Mouse (Mus musculus): Measurements from ENCODE around the gene Ubtd2.
"Not testable (repeated sequence)": the region's sequence is repeated elsewhere in the genome, so short reads cannot be mapped to it uniquely, and the experiment has no call there.

Ubtd2 gene

GRCm38 (mm10) chr11:32464282-32464681 lies 9.1 kb downstream of the Ubtd2 start:
- DNase-seq (ENCODE audit: low read depth, low spot score): no peak

- no peak for DNase-seq (ENCODE audit: low read depth, low spot score)
Observed at GRCm38 (mm10) chr11:32471925-32472324, 16.8 kb downstream of the Ubtd2 start.

GRCm38 (mm10) chr11:32474725-32475124 lies 19.6 kb downstream of the Ubtd2 start:
- no peak for DNase-seq (ENCODE audit: low read depth, low spot score)

GRCm38 (mm10) chr11:32475487-32476236 lies 20.5 kb downstream of the Ubtd2 start:
- no peak for DNase-seq (ENCODE audit: low read depth, low spot score)

GRCm38 (mm10) chr11:32481525-32481924 lies 26.4 kb downstream of the Ubtd2 start:
- DNase-seq (ENCODE audit: low read depth, low spot score): no peak

GRCm38 (mm10) chr11:32485290-32485689 lies 30.1 kb downstream of the Ubtd2 start:
- peak; percentile 12 for DNase-seq (ENCODE audit: low read depth, low spot score)

GRCm38 (mm10) chr11:32486621-32487020 lies 31.5 kb downstream of the Ubtd2 start:
- DNase-seq (ENCODE audit: low read depth, low spot score): no peak

GRCm38 (mm10) chr11:32487501-32487900 lies 32.3 kb downstream of the Ubtd2 start:
- DNase-seq (ENCODE audit: low read depth, low spot score): peak; percentile 42

GRCm38 (mm10) chr11:32488344-32488743 lies 33.2 kb downstream of the Ubtd2 start:
- no peak for DNase-seq (ENCODE audit: low read depth, low spot score)

GRCm38 (mm10) chr11:32488808-32489670 lies 33.9 kb downstream of the Ubtd2 start:
- DNase-seq (ENCODE audit: low read depth, low spot score): no peak

GRCm38 (mm10) chr11:32491079-32491478 lies 35.9 kb downstream of the Ubtd2 start:
- DNase-seq (ENCODE audit: low read depth, low spot score): no peak

GRCm38 (mm10) chr11:32493312-32493711 lies 38.1 kb downstream of the Ubtd2 start:
- no peak for DNase-seq (ENCODE audit: low read depth, low spot score)

- DNase-seq (ENCODE audit: low read depth, low spot score): no peak
Observed at GRCm38 (mm10) chr11:32495283-32495682, 40.1 kb downstream of the Ubtd2 start.

GRCm38 (mm10) chr11:32498757-32499535 lies 43.8 kb downstream of the Ubtd2 start:
- no peak for DNase-seq (ENCODE audit: low read depth, low spot score)

- no peak for DNase-seq (ENCODE audit: low read depth, low spot score)
Observed at GRCm38 (mm10) chr11:32499931-32500330, 44.8 kb downstream of the Ubtd2 start.

- DNase-seq (ENCODE audit: low read depth, low spot score): no peak
Observed at GRCm38 (mm10) chr11:32503711-32504110, 48.5 kb downstream of the Ubtd2 start.

GRCm38 (mm10) chr11:32505091-32505739 lies 50.0 kb downstream of the Ubtd2 start:
- DNase-seq (ENCODE audit: low read depth, low spot score): no peak

- DNase-seq (ENCODE audit: low read depth, low spot score): peak; percentile 43
Observed at GRCm38 (mm10) chr11:32510930-32511329, 55.8 kb downstream of the Ubtd2 start.

GRCm38 (mm10) chr11:32514853-32515252 lies 59.7 kb downstream of the Ubtd2 start:
- DNase-seq (ENCODE audit: low read depth, low spot score): not testable (repeated sequence)

GRCm38 (mm10) chr11:32516091-32516490 lies 60.9 kb downstream of the Ubtd2 start:
- peak; percentile 45 for DNase-seq (ENCODE audit: low read depth, low spot score)

Data from ZHBTc4 (cell line).